Mouse (Mus musculus): ENCODE measurements around the gene Dvl3. TPM values are rescaled to one million over a fixed set of nuclear protein-coding genes. Genes with fewer than 3 reads are reported as not detected.

Dvl3 gene
- polyA plus RNA-seq, 1 experiment from 2014 or later = 3.0 TPM

GRCm38 (mm10) chr16:20528779-20529178 lies 12.0 kb downstream of the Dvl3 start:
- peak; percentile 64 for ATAC-seq

GRCm38 (mm10) chr16:20529375-20529774 lies 12.6 kb downstream of the Dvl3 start:
- TF ChIP-seq EP300 (IDR thresholded peaks at IDR 0.05; ENCODE audit: low read depth) (no peak), CTCF (IDR thresholded peaks at IDR 0.05; ENCODE audit: low read depth) (no peak)
- ATAC-seq (no peak), DNase-seq (no peak)
- Histone ChIP-seq H3K9ac (replicated peaks) (no peak overlapping the region), H3K9me3 (ENCODE audit: low read length) (no peaks in the 10 kb centered on the region), H3K27ac (ENCODE audit: low read depth) (no peak overlapping the region), H3K4me3 (ENCODE audit: low read depth, low read length) (no peak overlapping the region), H3K4me1 (ENCODE audit: insufficient read depth) (no peaks in the 10 kb centered on the region), H3K36me3 (replicated peaks; ENCODE audit: insufficient read depth, low read length) (peaks cover 65% of the 10 kb centered on the region), H3K27me3 (ENCODE audit: insufficient read depth, low read length) (no peaks in the 10 kb centered on the region), H3K4me2 (ENCODE audit: low read depth, low read length) (no peak overlapping the region)
- WGBS (ENCODE audit: insufficient replicate concordance) = 96% methylated on average over 1 of the region's 1 CpGs

More at GRCm38 (mm10) chr16:20528779-20529178, 12.0 kb downstream of the Dvl3 start:
- Histone ChIP-seq H3K9me3 (ENCODE audit: low read length) (no peaks in the 10 kb centered on the region), H3K4me2 (ENCODE audit: low read depth, low read length) (no peak overlapping the region), H3K4me3 (ENCODE audit: low read depth, low read length) (no peak overlapping the region), H3K27me3 (ENCODE audit: insufficient read depth, low read length) (no peaks in the 10 kb centered on the region), H3K4me1 (ENCODE audit: insufficient read depth) (no peaks in the 10 kb centered on the region), H3K36me3 (replicated peaks; ENCODE audit: insufficient read depth, low read length) (peaks cover 71% of the 10 kb centered on the region), H3K9ac (replicated peaks) (no peak overlapping the region), H3K27ac (ENCODE audit: low read depth) (no peak overlapping the region)
- TF ChIP-seq CTCF (IDR thresholded peaks at IDR 0.05; ENCODE audit: low read depth) (no peak), EP300 (IDR thresholded peaks at IDR 0.05; ENCODE audit: low read depth) (no peak)
- 67% methylated on average over 5 of the region's 5 CpGs for WGBS (ENCODE audit: insufficient replicate concordance)
- no peak for DNase-seq

GRCm38 (mm10) chr16:20530941-20531340 lies 14.2 kb downstream of the Dvl3 start:
- 95% methylated on average over 20 of the region's 20 CpGs for WGBS (ENCODE audit: insufficient replicate concordance)
- Histone ChIP-seq H3K27me3 (ENCODE audit: insufficient read depth, low read length) (no peaks in the 10 kb centered on the region), H3K9me3 (ENCODE audit: low read length) (no peaks in the 10 kb centered on the region), H3K9ac (replicated peaks) (no peak overlapping the region), H3K36me3 (replicated peaks; ENCODE audit: insufficient read depth, low read length) (peaks cover 54% of the 10 kb centered on the region), H3K27ac (ENCODE audit: low read depth) (no peak overlapping the region), H3K4me3 (ENCODE audit: low read depth, low read length) (no peak overlapping the region), H3K4me1 (ENCODE audit: insufficient read depth) (no peaks in the 10 kb centered on the region), H3K4me2 (ENCODE audit: low read depth, low read length) (no peak overlapping the region)
- no peak for DNase-seq
- no peak for ATAC-seq
- TF ChIP-seq EP300 (IDR thresholded peaks at IDR 0.05; ENCODE audit: low read depth) = no peak
- TF ChIP-seq CTCF (IDR thresholded peaks at IDR 0.05; ENCODE audit: low read depth) = no peak

- ATAC-seq = no peak
- Histone ChIP-seq H3K27me3 (ENCODE audit: insufficient read depth, low read length) (no peaks in the 10 kb centered on the region), H3K9me3 (ENCODE audit: low read length) (no peaks in the 10 kb centered on the region), H3K9ac (replicated peaks) (no peak overlapping the region), H3K4me1 (ENCODE audit: insufficient read depth) (peaks cover 18% of the 10 kb centered on the region), H3K36me3 (replicated peaks; ENCODE audit: insufficient read depth, low read length) (peaks cover 46% of the 10 kb centered on the region), H3K4me2 (ENCODE audit: low read depth, low read length) (peak overlapping the region; percentile 85), H3K4me3 (ENCODE audit: low read depth, low read length) (peak overlapping the region; percentile 84; the same call in 1 of the 2 replicates), H3K27ac (ENCODE audit: low read depth) (no peak overlapping the region)
- no peak for DNase-seq
- no peak for TF ChIP-seq CTCF (IDR thresholded peaks at IDR 0.05; ENCODE audit: low read depth)
- no peak for TF ChIP-seq EP300 (IDR thresholded peaks at IDR 0.05; ENCODE audit: low read depth)
- 39% methylated on average over 10 of the region's 10 CpGs for WGBS (ENCODE audit: insufficient replicate concordance)
Measured at GRCm38 (mm10) chr16:20534617-20535295, 18.0 kb downstream of the Dvl3 start.

- H3K4me1 ChIP-seq (ENCODE audit: insufficient read depth) = peaks cover 18% of the 10 kb centered on the region
- whole genome bisulfite sequencing (ENCODE audit: insufficient replicate concordance) = under 1% methylated on average over 52 of the region's 52 CpGs
- H3K36me3 ChIP-seq (replicated peaks; ENCODE audit: insufficient read depth, low read length) = peaks cover 48% of the 10 kb centered on the region
- H3K27ac ChIP-seq (ENCODE audit: low read depth) = peak within 1 kb of the TSS; percentile 95
- TF ChIP-seq CTCF (IDR thresholded peaks at IDR 0.05; ENCODE audit: low read depth) (no peak), EP300 (IDR thresholded peaks at IDR 0.05; ENCODE audit: low read depth) (no peak)
- H3K27me3 ChIP-seq (ENCODE audit: insufficient read depth, low read length) = no peaks in the 10 kb centered on the region
- ATAC-seq (peak; percentile 97), DNase-seq (peak; percentile 98)
- no peaks in the 10 kb centered on the region for H3K9me3 ChIP-seq (ENCODE audit: low read length)
- H3K4me3 ChIP-seq (ENCODE audit: low read depth, low read length) = peak within 1 kb of the TSS; percentile 84
- H3K4me2 ChIP-seq (ENCODE audit: low read depth, low read length) = peak within 1 kb of the TSS; percentile 85
- H3K9ac ChIP-seq (replicated peaks) = peak within 1 kb of the TSS; percentile 79
Measured at GRCm38 (mm10) chr16:20535296-20536080, 18.7 kb downstream of the Dvl3 start, which contains the start of gene Ap2m1. Ap2m1 (plus strand) TSS chr16:20535478.

GRCm38 (mm10) chr16:20536081-20536665 lies 19.4 kb downstream of the Dvl3 start:
- no peak for TF ChIP-seq EP300 (IDR thresholded peaks at IDR 0.05; ENCODE audit: low read depth)
- TF ChIP-seq CTCF (IDR thresholded peaks at IDR 0.05; ENCODE audit: low read depth) = no peak
- H3K4me3 ChIP-seq (ENCODE audit: low read depth, low read length) = peak overlapping the region; percentile 84

More at GRCm38 (mm10) chr16:20536081-20536665, 19.4 kb downstream of the Dvl3 start:
- Histone ChIP-seq H3K36me3 (replicated peaks; ENCODE audit: insufficient read depth, low read length) (peaks cover 48% of the 10 kb centered on the region), H3K27ac (ENCODE audit: low read depth) (peak overlapping the region; percentile 95), H3K9ac (replicated peaks) (peak overlapping the region; percentile 79), H3K4me2 (ENCODE audit: low read depth, low read length) (peak overlapping the region; percentile 85), H3K9me3 (ENCODE audit: low read length) (no peaks in the 10 kb centered on the region), H3K27me3 (ENCODE audit: insufficient read depth, low read length) (no peaks in the 10 kb centered on the region), H3K4me1 (ENCODE audit: insufficient read depth) (peaks cover 18% of the 10 kb centered on the region)
- peak; percentile 54 for DNase-seq
- no peak for ATAC-seq
- 23% methylated on average over 9 of the region's 9 CpGs for WGBS (ENCODE audit: insufficient replicate concordance)
